Mouse (Mus musculus) CD8-positive naive resting alpha-beta T cell, adult 57 days (primary cell): ENCODE results near the gene Tas2r131. TPM values are rescaled to one million over a fixed set of nuclear protein-coding genes. Genes with fewer than 3 reads are reported as not detected.

Source experiments
- total RNA-seq: library from RNA; stranded (reverse); gene quantifications from one replicate; pipeline ENCODE4 v1.2.4, GENCODE M21; 2023

The Tas2r131 gene
- not detected for total RNA-seq

DNA sequence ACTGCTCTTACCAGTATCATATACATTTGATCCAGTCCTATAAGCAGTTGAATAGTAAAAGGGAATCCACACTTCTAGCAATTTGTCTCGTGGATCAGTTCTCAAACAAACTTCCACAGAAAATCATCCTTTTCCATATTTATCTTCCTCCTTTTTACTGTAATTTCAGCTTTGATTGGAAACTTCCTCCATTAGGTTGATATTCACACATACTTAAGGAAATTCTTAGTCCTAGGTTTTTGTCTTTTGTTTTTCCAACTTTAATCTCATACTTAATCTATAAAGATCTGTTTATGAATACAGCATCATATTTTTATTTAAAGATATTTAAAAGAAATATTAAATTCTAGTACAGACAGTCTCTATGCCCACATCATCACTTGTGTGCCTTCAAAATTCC, at the start of gene Tas2r131:
Tas2r131 (minus strand) TSS at position 101 of the 400 bp plus-strand sequence.

DNA sequence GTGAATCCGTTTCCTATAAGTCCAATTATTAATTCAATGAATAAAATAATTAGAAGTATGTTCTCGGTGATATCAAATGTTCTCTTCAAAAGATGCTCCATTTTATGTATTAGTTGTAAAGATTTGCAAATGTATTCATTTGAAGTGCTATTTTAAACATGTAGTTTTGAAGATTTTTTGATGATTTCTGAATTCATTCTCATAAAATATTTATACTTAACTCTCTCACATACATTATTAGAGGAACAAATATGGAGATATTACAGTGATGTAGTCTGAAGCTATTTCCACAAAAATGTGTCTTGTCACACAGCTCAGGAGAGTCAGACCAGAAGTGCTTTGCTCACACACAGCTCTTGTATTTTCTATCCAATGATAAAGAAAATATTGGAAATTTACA, 23.1 kb upstream of the Tas2r131 start, which contains the start of gene Tas2r109:
Tas2r109 (minus strand) TSS at position 101 of the 400 bp plus-strand sequence.

DNA sequence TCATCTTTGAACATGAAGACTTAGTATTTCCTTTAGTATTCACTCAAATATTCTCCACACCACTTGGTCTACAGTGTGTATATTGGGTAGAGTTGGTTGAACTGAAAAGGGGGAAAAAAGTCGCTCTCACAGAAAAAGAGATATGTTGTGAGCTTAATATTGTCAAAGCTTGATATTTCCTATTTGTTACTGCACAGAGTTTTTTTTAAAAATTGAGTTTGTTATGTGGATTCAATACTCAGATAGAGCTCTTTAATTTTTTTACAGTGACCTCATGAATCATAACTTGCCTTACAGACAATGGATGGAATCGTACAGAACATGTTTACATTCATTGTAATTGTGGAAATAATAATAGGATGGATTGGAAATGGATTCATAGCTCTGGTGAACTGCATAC, 6.9 kb downstream of the Tas2r131 start, which contains the start of gene Tas2r129:
Tas2r129 (plus strand) TSS at position 301 of the 400 bp plus-strand sequence.

DNA sequence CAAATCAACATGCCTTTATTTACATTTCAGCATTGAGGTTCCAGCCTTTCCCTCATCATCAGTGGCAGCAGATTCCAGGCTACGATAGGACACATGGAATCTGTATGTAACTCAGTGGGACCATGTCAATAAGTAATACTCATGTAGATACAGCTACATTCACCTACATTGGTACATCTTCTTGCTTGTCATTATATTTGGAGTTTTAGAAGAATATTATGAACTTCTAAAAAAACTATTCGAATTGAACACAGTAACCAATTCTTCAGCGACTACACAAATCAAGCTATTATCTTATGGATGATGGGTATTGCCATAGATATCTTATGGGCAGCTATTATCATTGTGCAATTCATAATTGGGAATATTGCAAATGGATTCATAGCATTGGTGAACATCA, 48.4 kb downstream of the Tas2r131 start, which contains the start of gene Tas2r125:
Tas2r125 (plus strand) TSS at position 301 of the 400 bp plus-strand sequence.

Other genes with a start within 250 kb of the Tas2r131 start
- not detected for gene Tas2r122, start 246.0 kb downstream of the Tas2r131 start, total RNA-seq
- gene Tas2r115, start 219.9 kb downstream of the Tas2r131 start, total RNA-seq, result not detected
- not detected for gene Tas2r124, start 203.2 kb downstream of the Tas2r131 start, total RNA-seq
- gene Tas2r102, start 195.8 kb downstream of the Tas2r131 start, total RNA-seq, result not detected
- gene Tas2r136, start 179.8 kb downstream of the Tas2r131 start, total RNA-seq, result not detected
- not detected for gene Tas2r117, start 155.1 kb downstream of the Tas2r131 start, total RNA-seq
- not detected for gene Tas2r123, start 110.8 kb downstream of the Tas2r131 start, total RNA-seq
- not detected for gene Tas2r116, start 102.5 kb downstream of the Tas2r131 start, total RNA-seq
- not detected for gene Tas2r110, start 89.9 kb downstream of the Tas2r131 start, total RNA-seq
- not detected for gene Tas2r113, start 64.9 kb downstream of the Tas2r131 start, total RNA-seq
- gene Tas2r125, start 48.3 kb downstream of the Tas2r131 start, total RNA-seq, result not detected
- gene Tas2r129, start 6.8 kb downstream of the Tas2r131 start, total RNA-seq, result not detected
- not detected for gene Tas2r109, start 23.0 kb upstream of the Tas2r131 start, total RNA-seq
- not detected for gene Tas2r103, start 79.2 kb upstream of the Tas2r131 start, total RNA-seq
- gene Tas2r140, start 97.9 kb upstream of the Tas2r131 start, total RNA-seq, result not detected
- 19.2 TPM for gene Smim10l1, start 147.0 kb upstream of the Tas2r131 start, total RNA-seq